Mouse (Mus musculus) lung, embryonic 14.5 days (tissue): ENCODE measurements around the gene Tekt1. TPM values are rescaled to one million over a fixed set of nuclear protein-coding genes. Genes with fewer than 3 reads are reported as not detected.

Experiments
- ATAC-seq: fragments of 200-750 bp; cut with Nextera tagmentation; 2 replicates; pipeline ENCODE4 v1.8.0; 2017; ENCODE audit warnings: mild to moderate bottlenecking, moderate TSS enrichment, moderate library complexity; ENCODE audit not compliant: insufficient read depth
- DNase-seq: peaks from one replicate; pipeline ENCODE4 v3.0.0-alpha.2; 2015
- H3K27ac ChIP-seq: fragments of 300-500 bp; sonication (generic); 2 replicates; pipeline ENCODE4 v1.5.1; 2014; ENCODE audit warnings: low read depth, mild to moderate bottlenecking, moderate library complexity
- H3K27me3 ChIP-seq: fragments of 300-500 bp; sonication (generic); 2 replicates; pipeline ENCODE4 v1.6.1; 2014; ENCODE audit warnings: low read length, control low read depth; ENCODE audit not compliant: insufficient read depth
- H3K36me3 ChIP-seq: fragments of 300-500 bp; sonication (generic); 2 replicates; pipeline ENCODE4 v1.6.1; 2014; ENCODE audit warnings: control low read depth; ENCODE audit not compliant: insufficient read depth
- H3K4me1 ChIP-seq: fragments of 300-500 bp; sonication (generic); 2 replicates; pipeline ENCODE4 v1.6.1; 2014; ENCODE audit warnings: antibody characterized with exemption, control low read depth; ENCODE audit not compliant: insufficient read depth
- H3K4me2 ChIP-seq: fragments of 300-500 bp; sonication (generic); 2 replicates; pipeline ENCODE4 v1.6.1; 2014; ENCODE audit warnings: mild to moderate bottlenecking
- H3K4me3 ChIP-seq: fragments of 300-500 bp; sonication (generic); 2 replicates; pipeline ENCODE4 v1.5.1; 2014; ENCODE audit warnings: low read depth, low read length
- H3K9ac ChIP-seq: fragments of 300-500 bp; sonication (generic); 2 replicates; pipeline ENCODE4 v1.6.1; 2014
- H3K9me3 ChIP-seq: fragments of 300-500 bp; sonication (generic); 2 replicates; pipeline ENCODE4 v1.6.1; 2016; ENCODE audit warnings: low read depth, low read length, control low read depth
- CTCF ChIP-seq: IDR thresholded peaks from 2 replicates; pipeline ENCODE4 v1.5.1; 2016; ENCODE audit warnings: antibody characterized with exemption, low read depth
- WGBS: fragments of 180-500 bp; shearing (Covaris S2); extraction: QIAGEN DNeasy Blood & Tissue Kit; methylation state at CpG from one replicate; pipeline ENCODE4 v1.1.7; 2014; 5-methylcytosine and 5-hydroxymethylcytosine counted together
- polyA plus RNA-seq: library from polyadenylated mRNA; unstranded; fragments of >200 nt; fragmentation: Nextera tagmentation; extraction: Ambion mirVana; gene quantifications from 2 replicates; pipeline ENCODE4 v1.2.1, GENCODE M21; 2014

Tekt1 gene
- polyA plus RNA-seq, 1 experiment from 2014 or later, result 6.1 TPM

DNA sequence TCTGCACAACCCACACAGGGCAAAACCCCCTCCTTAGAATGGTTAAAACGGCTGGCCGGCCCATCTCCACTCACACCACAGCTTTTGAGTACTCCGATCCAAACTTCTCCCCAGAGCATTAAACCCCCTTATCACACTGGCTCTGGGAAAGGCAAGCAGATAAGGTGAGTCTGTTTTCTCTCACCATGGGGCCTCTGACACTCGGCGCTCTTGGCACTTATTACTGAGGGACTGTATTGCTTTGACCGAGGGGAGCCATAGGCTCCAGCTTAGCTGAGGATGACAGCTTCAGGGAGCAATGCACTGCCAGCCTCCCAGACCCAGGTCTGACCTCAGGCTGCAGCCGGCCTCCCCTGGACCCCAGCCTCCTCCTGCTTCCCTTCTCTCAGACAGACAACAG lies 45.3 kb upstream of the Tekt1 start:
- Histone ChIP-seq H3K27ac (peak overlapping the region; percentile 90), H3K27me3 (no peaks in the 10 kb centered on the region), H3K36me3 (peaks cover 25% of the 10 kb centered on the region), H3K4me2 (peak overlapping the region; percentile 97), H3K4me3 (peak overlapping the region; percentile 94), H3K9me3 (no peaks in the 10 kb centered on the region), H3K4me1 (peaks cover 50% of the 10 kb centered on the region), H3K9ac (peak overlapping the region; percentile 34; the same call in 1 of the 2 replicates)
- ATAC-seq (no peak), DNase-seq (peak; percentile 65)
- no peak for TF ChIP-seq CTCF
- 6% methylated on average over 7 of the region's 7 CpGs for WGBS

DNA sequence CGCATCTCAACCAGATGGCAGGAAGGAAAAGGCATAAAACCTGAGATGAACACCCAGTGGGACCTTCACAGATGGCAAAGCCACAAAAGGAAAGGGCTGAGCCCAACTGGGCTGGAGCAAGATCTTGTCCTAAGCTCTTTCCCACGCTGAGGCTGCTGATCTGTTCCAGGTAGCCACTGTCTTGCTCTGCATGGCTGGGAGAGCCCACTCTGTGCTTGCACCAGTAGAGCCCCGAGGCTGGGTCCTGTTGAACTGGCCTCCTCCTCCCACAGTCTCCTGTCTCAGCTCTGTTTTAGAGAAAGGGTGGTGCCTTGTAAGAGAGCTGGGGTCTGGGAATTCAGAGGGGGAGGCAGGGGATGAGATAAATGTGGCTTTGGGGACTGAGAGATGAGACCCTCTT lies 44.8 kb upstream of the Tekt1 start:
- 24% methylated on average over 3 of the region's 3 CpGs for WGBS
- no peak for DNase-seq
- H3K4me3 ChIP-seq, result peak overlapping the region; percentile 94
- H3K4me2 ChIP-seq, result peak overlapping the region; percentile 97
- H3K4me1 ChIP-seq, result peaks cover 52% of the 10 kb centered on the region
- peak overlapping the region; percentile 90 for H3K27ac ChIP-seq
- no peaks in the 10 kb centered on the region for H3K27me3 ChIP-seq
- peaks cover 29% of the 10 kb centered on the region for H3K36me3 ChIP-seq
- peak overlapping the region; percentile 34 for H3K9ac ChIP-seq
- H3K9me3 ChIP-seq, result no peaks in the 10 kb centered on the region
- no peak for TF ChIP-seq CTCF
- no peak for ATAC-seq

DNA sequence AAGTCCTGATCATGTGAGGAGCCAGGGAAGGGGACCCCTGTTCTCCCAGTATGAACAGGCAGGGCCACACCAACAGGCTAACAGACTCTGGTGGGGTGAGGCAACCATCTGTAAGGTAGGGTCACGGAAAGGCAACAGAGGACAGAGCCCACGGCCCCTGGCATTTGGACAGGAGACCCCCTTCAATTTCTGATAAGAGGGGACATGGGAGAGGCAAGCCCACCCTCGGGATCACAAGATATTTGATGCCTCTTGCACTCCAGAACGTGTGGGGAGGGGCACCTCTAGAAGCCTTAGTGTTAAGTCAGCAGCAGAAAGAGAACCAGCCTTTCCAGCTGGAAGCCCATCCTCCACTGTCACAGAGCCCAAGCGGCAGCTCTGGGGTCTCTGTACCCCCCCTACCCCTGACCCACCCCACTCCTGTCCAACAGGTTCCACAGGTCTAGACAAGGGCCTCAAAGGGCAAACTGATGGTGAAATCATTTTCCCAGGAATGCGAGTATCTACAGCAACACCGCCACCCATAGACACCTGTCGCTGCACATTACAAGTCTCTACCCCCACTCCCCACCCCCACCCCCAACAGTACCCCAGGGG lies 43.9 kb upstream of the Tekt1 start:
- 38% methylated on average over 8 of the region's 8 CpGs for WGBS
- Histone ChIP-seq H3K4me3 (peak overlapping the region; percentile 94; the same call in 1 of the 2 replicates), H3K4me1 (peaks cover 52% of the 10 kb centered on the region), H3K27me3 (no peaks in the 10 kb centered on the region), H3K9ac (peak overlapping the region; percentile 34; the same call in 1 of the 2 replicates), H3K9me3 (no peaks in the 10 kb centered on the region), H3K27ac (peak overlapping the region; percentile 90), H3K36me3 (peaks cover 36% of the 10 kb centered on the region), H3K4me2 (peak overlapping the region; percentile 97)
- DNase-seq, result peak; percentile 68
- no peak for TF ChIP-seq CTCF
- ATAC-seq, result peak; percentile 22; the same call in 1 of the 2 replicates

DNA sequence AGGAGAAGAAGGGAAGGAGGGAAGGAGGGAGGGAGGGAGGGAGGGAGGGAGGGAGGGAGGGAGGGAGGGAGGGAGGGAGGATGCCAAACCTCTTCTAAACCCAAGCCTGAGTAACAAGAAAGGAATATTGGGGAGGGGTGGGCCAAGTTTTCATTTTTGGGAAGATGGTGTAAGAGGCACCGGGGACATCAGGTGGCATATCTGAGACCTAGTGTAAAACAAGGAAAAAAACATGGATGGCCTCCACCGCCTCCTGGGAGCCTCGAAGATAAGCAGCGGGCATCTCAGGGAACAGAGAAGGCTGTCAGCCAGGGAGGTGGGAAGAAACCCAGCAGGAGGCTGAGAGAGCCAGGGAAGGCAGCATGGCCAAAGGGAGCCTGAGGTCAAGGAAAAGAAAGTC lies 43.3 kb upstream of the Tekt1 start:
- H3K27ac ChIP-seq, result peak overlapping the region; percentile 90
- WGBS, result 48% methylated on average over 4 of the region's 4 CpGs
- H3K4me1 ChIP-seq, result peaks cover 52% of the 10 kb centered on the region
- no peak for TF ChIP-seq CTCF
- H3K36me3 ChIP-seq, result peaks cover 43% of the 10 kb centered on the region
- H3K27me3 ChIP-seq, result no peaks in the 10 kb centered on the region
- no peak overlapping the region for H3K9ac ChIP-seq
- no peak overlapping the region for H3K4me3 ChIP-seq
- H3K4me2 ChIP-seq, result peak overlapping the region; percentile 97
- DNase-seq, result no peak
- ATAC-seq, result no peak
- no peaks in the 10 kb centered on the region for H3K9me3 ChIP-seq

DNA sequence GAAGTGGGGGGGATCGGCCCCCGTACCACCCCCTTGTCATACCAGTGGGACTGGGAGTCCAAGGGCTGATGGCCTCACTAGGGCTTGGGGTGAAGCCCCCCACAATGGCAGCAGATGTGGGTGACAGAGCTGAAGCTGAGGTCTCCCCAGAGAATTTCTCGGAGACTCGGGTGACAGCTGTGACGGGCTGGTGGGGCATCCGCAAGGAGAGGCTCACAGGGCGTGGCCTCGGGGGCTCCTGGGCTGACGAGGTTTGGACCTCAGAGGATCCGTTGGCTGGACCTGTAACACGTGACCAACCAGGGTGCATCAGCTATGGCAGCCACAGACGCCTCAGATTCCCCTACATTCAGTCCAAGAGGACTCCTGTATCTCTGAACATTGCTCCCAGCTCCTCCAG lies 40.7 kb upstream of the Tekt1 start:
- Histone ChIP-seq H3K27me3 (no peaks in the 10 kb centered on the region), H3K4me2 (0 out of 2 replicates have a peak overlapping the region, but pooled peaks have one; percentile 10), H3K27ac (peak overlapping the region; percentile 87), H3K4me3 (no peak overlapping the region), H3K36me3 (peaks cover 67% of the 10 kb centered on the region), H3K9ac (no peak overlapping the region), H3K4me1 (peaks cover 49% of the 10 kb centered on the region), H3K9me3 (no peaks in the 10 kb centered on the region)
- DNase-seq, result no peak
- no peak for ATAC-seq
- TF ChIP-seq CTCF, result no peak
- WGBS, result 89% methylated on average over 12 of the region's 12 CpGs

DNA sequence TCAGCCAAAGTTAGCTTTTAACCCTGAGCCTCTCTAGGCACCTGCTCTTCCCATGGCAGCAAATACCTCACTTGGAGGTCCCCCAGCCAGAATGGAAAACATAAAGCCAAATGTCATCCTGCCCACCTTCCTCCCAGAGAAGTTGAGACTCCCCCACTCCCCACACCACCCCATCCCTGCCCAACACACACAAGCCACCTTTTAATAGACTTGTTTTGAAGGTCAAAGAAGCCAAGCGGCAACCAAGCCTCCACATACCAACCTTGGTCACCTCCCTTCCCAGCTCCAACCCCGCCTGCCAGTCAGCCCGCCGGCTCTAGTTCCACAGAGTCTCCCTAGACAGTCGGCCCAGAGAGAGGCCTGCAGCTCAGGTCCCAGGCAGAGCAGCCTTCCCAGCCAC lies 39.8 kb upstream of the Tekt1 start:
- Histone ChIP-seq H3K4me2 (peak overlapping the region; percentile 15; the same call in 1 of the 2 replicates), H3K4me1 (peaks cover 47% of the 10 kb centered on the region), H3K4me3 (no peak overlapping the region), H3K9ac (no peak overlapping the region), H3K27ac (peak overlapping the region; percentile 87), H3K36me3 (peaks cover 75% of the 10 kb centered on the region), H3K27me3 (no peaks in the 10 kb centered on the region), H3K9me3 (no peaks in the 10 kb centered on the region)
- DNase-seq, result peak; percentile 39
- no peak for ATAC-seq
- WGBS, result 67% methylated on average over 5 of the region's 5 CpGs
- TF ChIP-seq CTCF, result no peak

DNA sequence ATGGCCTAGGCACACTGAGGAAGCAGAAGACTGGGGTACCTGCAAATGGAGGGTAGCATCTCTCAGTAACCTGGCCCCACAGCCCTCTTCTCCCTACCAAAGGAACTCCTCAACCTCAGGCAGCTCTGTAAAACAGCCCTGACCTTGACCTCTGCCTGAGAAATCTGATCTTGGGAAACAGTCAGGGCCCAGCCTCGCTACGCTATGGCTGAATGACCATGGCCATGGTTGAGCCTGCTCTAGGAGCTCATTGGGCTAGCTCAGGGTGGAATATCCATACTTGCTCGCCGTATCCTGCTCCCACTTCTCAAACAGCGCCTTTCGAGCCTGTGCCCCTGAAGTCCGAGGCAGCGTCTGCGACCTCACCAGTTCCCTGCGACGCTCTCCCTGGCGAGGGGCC lies 38.8 kb upstream of the Tekt1 start:
- DNase-seq, result no peak
- no peak for ATAC-seq
- Histone ChIP-seq H3K27me3 (no peaks in the 10 kb centered on the region), H3K36me3 (peaks cover 78% of the 10 kb centered on the region), H3K4me3 (no peak overlapping the region), H3K4me1 (peaks cover 45% of the 10 kb centered on the region), H3K27ac (peak overlapping the region; percentile 87), H3K4me2 (peak overlapping the region; percentile 15; the same call in 1 of the 2 replicates), H3K9me3 (no peaks in the 10 kb centered on the region), H3K9ac (no peak overlapping the region)
- 68% methylated on average over 12 of the region's 12 CpGs for WGBS
- no peak for TF ChIP-seq CTCF
